Mouse (Mus musculus) embryonic facial prominence, embryonic 14.5 days (tissue): ENCODE measurements at regions not wholly inside any gene's neighbourhood (a gene's known extent, or its start where the extent isn't known, plus 50 kb on each side); places are given as distances from the start of the nearest gene placed in this dataset.
"Not testable (repeated sequence)": the region's sequence is repeated elsewhere in the genome, so short reads cannot be mapped to it uniquely, and the experiment has no call there.

Experiments
- ATAC-seq: fragments of 200-750 bp; cut with Nextera tagmentation; 2 replicates; pipeline ENCODE4 v1.8.0; 2017; ENCODE audit warnings: low read depth, moderate number of reproducible peaks, moderate TSS enrichment
- DNase-seq: peaks from one replicate; pipeline ENCODE4 v3.0.0-alpha.2; 2015; ENCODE audit warnings: low spot score
- H3K27ac ChIP-seq: fragments of 300-500 bp; sonication (generic); replicated peaks from 2 replicates; pipeline ENCODE4 v1.5.1; 2014; ENCODE audit warnings: low read depth, mild to moderate bottlenecking, low read length, moderate library complexity
- H3K27me3 ChIP-seq: fragments of 300-500 bp; sonication (generic); replicated peaks from 2 replicates; pipeline ENCODE4 v1.6.1; 2014; ENCODE audit warnings: low read length; ENCODE audit not compliant: control insufficient read depth, insufficient read depth
- H3K36me3 ChIP-seq: fragments of 300-500 bp; sonication (generic); 2 replicates; pipeline ENCODE4 v1.6.1; 2014; ENCODE audit warnings: low read length, mixed read lengths; ENCODE audit not compliant: control insufficient read depth, insufficient read depth
- H3K4me1 ChIP-seq: fragments of 300-500 bp; sonication (generic); 2 replicates; pipeline ENCODE4 v1.6.1; 2014; ENCODE audit warnings: antibody characterized with exemption, low read length; ENCODE audit not compliant: control insufficient read depth, insufficient read depth
- H3K4me2 ChIP-seq: fragments of 300-500 bp; sonication (generic); 2 replicates; pipeline ENCODE4 v1.6.1; 2014; ENCODE audit warnings: low read depth, mild to moderate bottlenecking, low read length, moderate library complexity, mixed read lengths
- H3K4me3 ChIP-seq: fragments of 300-500 bp; sonication (generic); 2 replicates; pipeline ENCODE4 v1.5.1; 2014; ENCODE audit warnings: low read depth, mild to moderate bottlenecking, low read length
- H3K9ac ChIP-seq: fragments of 300-500 bp; sonication (generic); 2 replicates; pipeline ENCODE4 v1.6.1; 2014; ENCODE audit warnings: low read depth, mild to moderate bottlenecking, low read length, moderate library complexity, mixed read lengths
- H3K9me3 ChIP-seq: fragments of 300-500 bp; sonication (generic); 2 replicates; pipeline ENCODE4 v1.6.1; 2016; ENCODE audit warnings: low read length; ENCODE audit not compliant: control insufficient read depth
- WGBS: fragments of 180-500 bp; shearing (Covaris S2); extraction: QIAGEN DNeasy Blood & Tissue Kit; methylation state at CpG from one replicate; pipeline ENCODE4 v1.1.7; 2014; 5-methylcytosine and 5-hydroxymethylcytosine counted together

GRCm38 (mm10) chr17:52351293-52351692, 251.2 kb upstream of the Kcnh8 start:
- Histone ChIP-seq H3K27ac (no peak overlapping the region), H3K4me1 (no peaks in the 10 kb centered on the region; the same call in 1 of the 2 replicates), H3K4me2 (no peak overlapping the region), H3K9ac (no peak overlapping the region), H3K9me3 (no peaks in the 10 kb centered on the region), H3K36me3 (no peaks in the 10 kb centered on the region), H3K27me3 (no peaks in the 10 kb centered on the region), H3K4me3 (no peak overlapping the region)
- ATAC-seq = no peak
- 88% methylated on average over 8 of the region's 8 CpGs for WGBS
- no peak for DNase-seq

GRCm38 (mm10) chr17:52350696-52351095, 251.8 kb upstream of the Kcnh8 start:
- Histone ChIP-seq H3K4me3 (no peak overlapping the region), H3K9me3 (no peaks in the 10 kb centered on the region), H3K27me3 (no peaks in the 10 kb centered on the region), H3K4me1 (no peaks in the 10 kb centered on the region; the same call in 1 of the 2 replicates), H3K4me2 (no peak overlapping the region), H3K9ac (no peak overlapping the region), H3K36me3 (no peaks in the 10 kb centered on the region), H3K27ac (no peak overlapping the region)
- DNase-seq (no peak), ATAC-seq (no peak)

GRCm38 (mm10) chr17:52349872-52350271, 252.6 kb upstream of the Kcnh8 start:
- no peak overlapping the region for H3K4me3 ChIP-seq
- 76% methylated on average over 5 of the region's 5 CpGs for WGBS
- H3K27me3 ChIP-seq = no peaks in the 10 kb centered on the region
- no peak overlapping the region for H3K9ac ChIP-seq
- H3K36me3 ChIP-seq = no peaks in the 10 kb centered on the region
- no peak overlapping the region for H3K4me2 ChIP-seq
- DNase-seq (no peak), ATAC-seq (no peak)
- H3K27ac ChIP-seq = no peak overlapping the region
- no peaks in the 10 kb centered on the region for H3K9me3 ChIP-seq
- H3K4me1 ChIP-seq = no peaks in the 10 kb centered on the region; the same call in 1 of the 2 replicates

- no peaks in the 10 kb centered on the region; the same call in 1 of the 2 replicates for H3K4me1 ChIP-seq
- peak overlapping the region; percentile 30; the same call in 1 of the 2 replicates for H3K4me2 ChIP-seq
Measured at GRCm38 (mm10) chr17:52348481-52349083, 253.9 kb upstream of the Kcnh8 start.

GRCm38 (mm10) chr17:52320586-52320985, 281.9 kb upstream of the Kcnh8 start:
- Histone ChIP-seq H3K9me3 (no peaks in the 10 kb centered on the region), H3K9ac (no peak overlapping the region), H3K27ac (no peak overlapping the region), H3K27me3 (no peaks in the 10 kb centered on the region), H3K36me3 (no peaks in the 10 kb centered on the region), H3K4me3 (no peak overlapping the region), H3K4me1 (no peaks in the 10 kb centered on the region), H3K4me2 (no peak overlapping the region)
- DNase-seq = no peak
- ATAC-seq = no peak
- 71% methylated on average over 1 of the region's 1 CpGs for WGBS

More at GRCm38 (mm10) chr17:52348481-52349083, 253.9 kb upstream of the Kcnh8 start:
- Histone ChIP-seq H3K27me3 (no peaks in the 10 kb centered on the region), H3K27ac (no peak overlapping the region), H3K36me3 (no peaks in the 10 kb centered on the region), H3K4me3 (no peak overlapping the region), H3K9ac (no peak overlapping the region), H3K9me3 (no peaks in the 10 kb centered on the region)
- 40% methylated on average over 8 of the region's 8 CpGs for WGBS
- DNase-seq = peak; percentile 22
- ATAC-seq = no peak

- Histone ChIP-seq H3K9me3 (no peaks in the 10 kb centered on the region), H3K4me3 (no peak overlapping the region), H3K27me3 (no peaks in the 10 kb centered on the region), H3K4me1 (no peaks in the 10 kb centered on the region), H3K4me2 (no peak overlapping the region), H3K27ac (no peak overlapping the region), H3K9ac (no peak overlapping the region), H3K36me3 (no peaks in the 10 kb centered on the region)
- ATAC-seq (no peak), DNase-seq (no peak)
- 73% methylated on average over 3 of the region's 3 CpGs for WGBS
Measured at GRCm38 (mm10) chr17:52316976-52317375, 285.5 kb upstream of the Kcnh8 start.

GRCm38 (mm10) chr17:52315879-52316278, 286.6 kb upstream of the Kcnh8 start:
- no peak for ATAC-seq
- DNase-seq = no peak
- Histone ChIP-seq H3K27me3 (no peaks in the 10 kb centered on the region), H3K27ac (no peak overlapping the region), H3K4me3 (no peak overlapping the region), H3K36me3 (no peaks in the 10 kb centered on the region), H3K4me2 (no peak overlapping the region), H3K4me1 (no peaks in the 10 kb centered on the region), H3K9me3 (no peaks in the 10 kb centered on the region), H3K9ac (no peak overlapping the region)
- WGBS = 84% methylated on average over 2 of the region's 2 CpGs

GRCm38 (mm10) chr17:52315456-52315855, 287.1 kb upstream of the Kcnh8 start:
- H3K9ac ChIP-seq, ATAC-seq, H3K27ac ChIP-seq, H3K4me1 ChIP-seq, H3K36me3 ChIP-seq, H3K9me3 ChIP-seq, H3K27me3 ChIP-seq, DNase-seq, H3K4me3 ChIP-seq, H3K4me2 ChIP-seq: not testable (repeated sequence)
- 74% methylated on average over 1 of the region's 2 CpGs for WGBS

- H3K9ac ChIP-seq = no peak overlapping the region
- H3K27ac ChIP-seq = no peak overlapping the region
- no peak for DNase-seq
- no peaks in the 10 kb centered on the region for H3K27me3 ChIP-seq
- no peak overlapping the region for H3K4me2 ChIP-seq
- WGBS = 70% methylated on average over 1 of the region's 1 CpGs
- H3K4me3 ChIP-seq = no peak overlapping the region
- no peaks in the 10 kb centered on the region for H3K9me3 ChIP-seq
- H3K36me3 ChIP-seq = no peaks in the 10 kb centered on the region
- no peaks in the 10 kb centered on the region for H3K4me1 ChIP-seq
- no peak for ATAC-seq
Measured at GRCm38 (mm10) chr17:52312043-52312442, 290.5 kb upstream of the Kcnh8 start.
